Mouse (Mus musculus) E14TG2a.4 (cell line): Measurements from ENCODE around the gene Ly6g5b.

ENCODE experiments used
- H3K27me3 ChIP-seq: 2 replicates; pipeline ENCODE4 v1.6.1; 2014; ENCODE audit warnings: low read length, control low read depth; ENCODE audit not compliant: insufficient read depth
- H3K36me3 ChIP-seq: 2 replicates; pipeline ENCODE4 v1.6.1; 2014; ENCODE audit warnings: low read length, control low read depth; ENCODE audit not compliant: insufficient read depth
- H3K4me1 ChIP-seq: replicated peaks from 2 replicates; pipeline ENCODE4 v1.6.1; 2014; ENCODE audit warnings: low read depth, low read length, control low read depth
- H3K4me3 ChIP-seq: replicated peaks from 2 replicates; pipeline ENCODE4 v1.5.1; 2014; ENCODE audit warnings: mild to moderate bottlenecking, low read length
- H3K9me3 ChIP-seq: 2 replicates; pipeline ENCODE4 v1.6.1; 2014; ENCODE audit warnings: low read length, control low read depth
- CTCF ChIP-seq: conservative IDR thresholded peaks from 2 replicates; pipeline ENCODE4 v1.5.1; 2014; ENCODE audit warnings: low read length
- NANOG ChIP-seq: IDR thresholded peaks from 2 replicates; pipeline ENCODE4 v1.6.1; 2014; ENCODE audit warnings: borderline replicate concordance, low read length, mixed read lengths
- POU5F1 ChIP-seq: IDR thresholded peaks from 2 replicates; pipeline ENCODE4 v1.6.1; 2014; ENCODE audit warnings: low read length, borderline replicate concordance

The Ly6g5b gene

DNA sequence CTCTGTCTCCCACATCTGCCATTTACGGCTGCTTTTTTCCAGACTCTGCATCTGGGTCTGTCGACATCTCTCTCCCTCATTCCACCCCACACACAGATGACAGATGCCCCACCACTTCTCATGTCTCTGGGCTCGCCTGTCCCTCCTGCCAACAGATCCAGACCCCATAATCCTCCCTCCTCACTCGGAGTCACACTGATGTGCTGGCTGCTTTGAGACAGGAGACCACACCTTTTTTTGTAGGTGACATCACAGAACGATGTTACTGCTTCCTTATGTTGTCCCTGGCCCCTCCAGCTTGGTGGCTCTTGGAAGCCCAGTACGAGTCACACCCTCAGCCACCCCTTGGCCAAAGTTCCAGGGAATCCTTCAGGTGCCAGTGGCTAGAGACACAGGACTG, 35.0 kb downstream of the Ly6g5b start:
- Histone ChIP-seq H3K27me3 (peaks cover 2% of the 10 kb centered on the region; the same call in 1 of the 2 replicates), H3K9me3 (no peaks in the 10 kb centered on the region), H3K36me3 (0 out of 2 replicates have a peak, but pooled peaks cover 3% of the 10 kb centered on the region), H3K4me1 (peaks cover 56% of the 10 kb centered on the region), H3K4me3 (0 out of 2 replicates have a peak overlapping the region, but pooled peaks have one; percentile 27)
- no peak for TF ChIP-seq CTCF
- TF ChIP-seq NANOG: no peak
- TF ChIP-seq POU5F1: no peak

GRCm38 (mm10) chr17:35079778-35080177, 35.5 kb downstream of the Ly6g5b start:
- peaks cover 2% of the 10 kb centered on the region; the same call in 1 of the 2 replicates for H3K27me3 ChIP-seq
- 0 out of 2 replicates have a peak, but pooled peaks cover 3% of the 10 kb centered on the region for H3K36me3 ChIP-seq
- no peak overlapping the region for H3K4me3 ChIP-seq
- TF ChIP-seq CTCF (no peak), POU5F1 (no peak), NANOG (no peak)
- no peaks in the 10 kb centered on the region for H3K9me3 ChIP-seq
- peaks cover 61% of the 10 kb centered on the region for H3K4me1 ChIP-seq

DNA sequence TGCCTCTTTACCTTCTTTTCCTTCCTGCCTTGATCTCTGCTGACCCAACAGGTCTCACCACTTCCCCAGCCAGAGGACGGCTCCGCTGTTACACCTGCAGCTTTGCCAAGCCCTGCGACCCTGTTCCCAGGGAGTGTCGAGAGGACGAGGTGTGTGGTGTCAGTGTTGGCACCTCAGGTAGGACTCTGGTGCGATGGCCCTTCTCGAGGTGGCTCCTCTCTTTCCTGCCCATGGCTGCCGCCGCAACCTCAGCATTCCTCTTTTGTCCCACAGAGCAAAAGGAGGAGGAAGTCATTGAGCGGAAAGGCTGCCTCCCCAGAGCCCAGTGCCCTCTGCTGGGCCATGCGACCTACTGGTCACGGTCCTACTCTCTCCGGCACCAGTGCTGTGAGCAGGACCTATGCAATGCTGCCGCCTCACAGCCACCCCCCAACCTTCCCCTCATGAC, 37.4 kb downstream of the Ly6g5b start, which contains the start of gene Ly6g6d:
Gene Ly6g6d (minus strand): TSS at position 280 of the 448 bp plus-strand sequence.
- Histone ChIP-seq H3K4me1 (peaks cover 74% of the 10 kb centered on the region), H3K9me3 (no peaks in the 10 kb centered on the region), H3K27me3 (no peaks in the 10 kb centered on the region; the same call in 1 of the 2 replicates), H3K4me3 (peak within 1 kb of the TSS; percentile 78), H3K36me3 (0 out of 2 replicates have a peak, but pooled peaks cover 3% of the 10 kb centered on the region)
- TF ChIP-seq POU5F1: no peak
- TF ChIP-seq CTCF: no peak
- TF ChIP-seq NANOG: no peak

- H3K4me3 ChIP-seq: peak overlapping the region; percentile 78
- H3K9me3 ChIP-seq: no peaks in the 10 kb centered on the region
- H3K27me3 ChIP-seq: no peaks in the 10 kb centered on the region
- H3K36me3 ChIP-seq: 0 out of 2 replicates have a peak, but pooled peaks cover 3% of the 10 kb centered on the region
- no peak for TF ChIP-seq NANOG
- no peak for TF ChIP-seq POU5F1
- TF ChIP-seq CTCF: no peak
- peaks cover 79% of the 10 kb centered on the region for H3K4me1 ChIP-seq
These were observed 37.9 kb downstream of the Ly6g5b start for GRCm38 (mm10) chr17:35077285-35077684.

DNA sequence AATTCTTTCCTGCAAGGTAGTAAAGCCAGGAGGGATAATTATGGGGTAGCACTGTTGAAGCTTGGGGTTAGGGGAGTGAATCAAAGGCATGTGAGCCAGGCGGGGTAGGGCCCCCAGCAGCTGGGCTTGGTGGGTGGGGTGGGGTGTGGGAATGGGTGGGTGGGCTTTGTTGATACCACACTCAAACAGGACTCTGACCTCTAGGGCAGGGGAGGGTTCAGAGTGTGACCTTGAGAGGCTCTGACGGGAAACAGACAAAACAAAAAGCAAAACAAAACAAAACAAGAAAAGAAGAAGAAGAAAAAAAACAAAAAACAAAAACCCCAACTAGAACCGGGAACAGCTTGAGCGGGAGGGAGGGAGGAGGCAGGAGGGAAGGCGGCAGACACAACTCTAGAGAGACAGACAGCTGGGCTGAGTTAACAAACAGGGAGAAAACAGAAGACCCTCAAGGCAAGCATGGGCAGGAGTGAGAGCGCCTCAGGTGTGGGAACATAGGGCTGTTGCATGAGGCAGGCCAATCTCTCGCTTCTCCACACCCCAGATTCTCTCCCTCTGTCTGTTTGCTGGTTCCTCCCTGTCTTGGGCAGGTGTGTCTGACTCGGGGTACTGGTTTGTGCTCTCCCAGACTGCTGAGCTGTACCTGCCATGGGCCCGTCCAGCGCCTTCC, 38.6 kb downstream of the Ly6g5b start, which contains the start of gene Ly6g6e:
Gene Ly6g6e (plus strand): TSS at position 396 of the 670 bp plus-strand sequence.
- Histone ChIP-seq H3K36me3 (0 out of 2 replicates have a peak, but pooled peaks cover 3% of the 10 kb centered on the region), H3K4me1 (peaks cover 84% of the 10 kb centered on the region), H3K4me3 (peak within 1 kb of the TSS; percentile 78), H3K27me3 (no peaks in the 10 kb centered on the region), H3K9me3 (no peaks in the 10 kb centered on the region)
- TF ChIP-seq CTCF: no peak
- no peak for TF ChIP-seq NANOG
- no peak for TF ChIP-seq POU5F1

GRCm38 (mm10) chr17:35074097-35074496, 41.1 kb downstream of the Ly6g5b start:
- TF ChIP-seq POU5F1 (no peak), NANOG (no peak), CTCF (no peak)
- no peaks in the 10 kb centered on the region for H3K9me3 ChIP-seq
- H3K27me3 ChIP-seq: peaks cover 3% of the 10 kb centered on the region; the same call in 1 of the 2 replicates
- H3K4me3 ChIP-seq: peak overlapping the region; percentile 73
- 0 out of 2 replicates have a peak, but pooled peaks cover 3% of the 10 kb centered on the region for H3K36me3 ChIP-seq
- H3K4me1 ChIP-seq: peaks cover 85% of the 10 kb centered on the region

GRCm38 (mm10) chr17:35071454-35071853, 43.8 kb downstream of the Ly6g5b start:
- Histone ChIP-seq H3K36me3 (no peaks in the 10 kb centered on the region), H3K27me3 (peaks cover 28% of the 10 kb centered on the region), H3K9me3 (no peaks in the 10 kb centered on the region), H3K4me1 (peaks cover 87% of the 10 kb centered on the region), H3K4me3 (no peak overlapping the region)
- no peak for TF ChIP-seq CTCF

DNA sequence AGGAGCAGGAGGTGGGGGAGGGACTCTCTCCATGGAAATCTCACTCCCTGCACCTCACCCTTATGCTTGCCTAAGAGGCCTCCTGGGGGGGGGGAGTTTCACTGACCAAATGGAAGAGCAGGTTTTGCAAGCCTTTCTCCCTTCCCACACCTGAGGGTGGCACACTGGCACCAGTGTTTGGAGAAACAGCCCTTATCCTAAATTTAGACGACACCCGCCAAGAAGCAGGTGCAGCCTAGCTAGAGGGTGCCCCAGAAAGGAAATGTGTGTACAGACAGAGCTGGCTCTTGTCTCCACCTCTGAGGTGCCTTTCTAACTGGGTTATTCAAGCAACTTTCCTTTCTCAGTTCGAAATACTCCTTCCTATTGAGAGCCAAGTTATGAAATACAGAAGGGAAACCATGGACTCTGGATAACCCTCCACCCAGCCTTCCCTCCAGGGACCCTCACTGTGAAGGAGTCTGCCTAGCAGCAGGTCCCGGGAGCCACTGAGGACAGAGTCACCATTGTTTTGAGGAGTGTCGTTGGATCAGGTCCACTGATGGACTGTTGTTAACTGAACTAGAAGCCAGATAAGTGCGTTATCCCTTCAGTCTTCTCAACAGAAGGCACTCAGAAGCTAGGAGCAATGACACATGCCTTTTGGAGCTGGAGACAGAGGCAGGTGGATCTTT, 44.5 kb downstream of the Ly6g5b start:
- Histone ChIP-seq H3K4me1 (peaks cover 86% of the 10 kb centered on the region), H3K9me3 (no peaks in the 10 kb centered on the region), H3K4me3 (no peak overlapping the region; the same call in 1 of the 2 replicates), H3K36me3 (no peaks in the 10 kb centered on the region), H3K27me3 (peaks cover 31% of the 10 kb centered on the region)
- TF ChIP-seq CTCF: no peak
- no peak for TF ChIP-seq NANOG
- TF ChIP-seq POU5F1: no peak
